Mouse (Mus musculus): ENCODE measurements around the gene Cd300c. TPM values are rescaled to one million over a fixed set of nuclear protein-coding genes. Genes with fewer than 3 reads are reported as not detected.

The Cd300c gene
- polyA plus RNA-seq, 2 experiments, result not detected

DNA sequence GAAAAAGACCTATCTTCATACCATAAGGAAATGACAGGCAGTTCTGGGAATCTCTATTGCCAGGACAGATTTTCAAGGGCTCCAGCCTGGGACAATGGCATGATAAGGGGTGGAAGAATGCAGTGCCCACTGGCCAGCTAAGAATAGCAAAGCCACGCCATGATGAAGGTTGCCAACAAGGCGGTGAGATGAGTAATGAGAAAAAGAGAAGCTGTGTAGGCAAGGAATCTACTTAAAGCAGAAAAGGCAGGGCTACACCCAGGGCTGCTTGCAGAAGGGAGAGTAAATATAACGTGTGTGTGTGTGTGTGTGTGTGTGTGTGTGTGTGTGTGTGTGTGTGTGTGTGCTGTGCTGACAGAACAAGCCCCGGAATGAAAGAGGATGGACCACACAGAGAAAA lies 12.9 kb upstream of the Cd300c start:
- Histone ChIP-seq H3K4me3 (ENCODE audit: insufficient read depth in 1 of 2, low read depth in 2 of 2, low read length in 2 of 2) (no peak overlapping the region), H3K4me2 (ENCODE audit: low read depth) (no peak overlapping the region), H3K4me1 (replicated peaks; ENCODE audit: control insufficient read depth in 2 of 2, insufficient read depth in 2 of 2, low read length in 1 of 2) (no peaks in the 10 kb centered on the region), H3K27ac (no peak overlapping the region), H3K36me3 (replicated peaks; ENCODE audit: control insufficient read depth, insufficient read depth, low read depth) (no peaks in the 10 kb centered on the region), H3K9ac (replicated peaks) (no peak overlapping the region), H3K9me3 (ENCODE audit: control insufficient read depth, low read length) (no peaks in the 10 kb centered on the region; the same call in 1 of the 2 replicates), H3K27me3 (ENCODE audit: control insufficient read depth, insufficient read depth, low read length) (no peaks in the 10 kb centered on the region)
- TF ChIP-seq CTCF (IDR thresholded peaks at IDR 0.05; ENCODE audit: low read depth) (no peak), EP300 (IDR thresholded peaks at IDR 0.05; ENCODE audit: low read depth) (no peak)
- 42% methylated on average over 4 of the region's 4 CpGs for WGBS (ENCODE audit: insufficient replicate concordance)
- no peak for ATAC-seq (ENCODE audit: insufficient read depth)
- DNase-seq (ENCODE audit: low read depth in 3 of 3, low spot score in 3 of 3), result no peak

GRCm38 (mm10) chr11:114972726-114973125 lies 3.8 kb upstream of the Cd300c start:
- no peak for ATAC-seq (ENCODE audit: insufficient read depth)

GRCm38 (mm10) chr11:114965182-114965828 lies 3.7 kb downstream of the Cd300c start:
- ATAC-seq (ENCODE audit: insufficient read depth) (peak; percentile 26; the same call in 1 of the 2 replicates), DNase-seq (ENCODE audit: low read depth in 3 of 3, low spot score in 3 of 3) (peak in 1 of 3 experiments; percentile 36)
- Histone ChIP-seq H3K27ac (no peak overlapping the region), H3K36me3 (replicated peaks; ENCODE audit: control insufficient read depth, insufficient read depth, low read depth) (no peaks in the 10 kb centered on the region), H3K4me1 (replicated peaks; ENCODE audit: control insufficient read depth in 2 of 2, insufficient read depth in 2 of 2, low read length in 1 of 2) (peaks cover 0 to 4% of the 10 kb centered on the region in 2 experiments; a peak in 2 of 4 replicates), H3K9me3 (ENCODE audit: control insufficient read depth, low read length) (no peaks in the 10 kb centered on the region), H3K27me3 (ENCODE audit: control insufficient read depth, insufficient read depth, low read length) (no peaks in the 10 kb centered on the region), H3K9ac (replicated peaks) (no peak overlapping the region), H3K4me3 (ENCODE audit: insufficient read depth in 1 of 2, low read depth in 2 of 2, low read length in 2 of 2) (no peak overlapping the region), H3K4me2 (ENCODE audit: low read depth) (no peak overlapping the region)
- WGBS (ENCODE audit: insufficient replicate concordance), result 12% methylated on average over 3 of the region's 3 CpGs
- TF ChIP-seq EP300 (IDR thresholded peaks at IDR 0.05; ENCODE audit: low read depth), result no peak
- TF ChIP-seq CTCF (IDR thresholded peaks at IDR 0.05; ENCODE audit: low read depth), result no peak

More at GRCm38 (mm10) chr11:114972726-114973125, 3.8 kb upstream of the Cd300c start:
- Histone ChIP-seq H3K36me3 (replicated peaks; ENCODE audit: control insufficient read depth, insufficient read depth, low read depth) (no peaks in the 10 kb centered on the region), H3K9ac (replicated peaks) (no peak overlapping the region), H3K4me1 (replicated peaks; ENCODE audit: control insufficient read depth in 2 of 2, insufficient read depth in 2 of 2, low read length in 1 of 2) (no peaks in the 10 kb centered on the region), H3K4me3 (ENCODE audit: insufficient read depth in 1 of 2, low read depth in 2 of 2, low read length in 2 of 2) (no peak overlapping the region), H3K4me2 (ENCODE audit: low read depth) (no peak overlapping the region), H3K9me3 (ENCODE audit: control insufficient read depth, low read length) (no peaks in the 10 kb centered on the region; the same call in 1 of the 2 replicates), H3K27me3 (ENCODE audit: control insufficient read depth, insufficient read depth, low read length) (no peaks in the 10 kb centered on the region), H3K27ac (no peak overlapping the region)
- no peak for DNase-seq (ENCODE audit: low read depth in 3 of 3, low spot score in 3 of 3)
- WGBS (ENCODE audit: insufficient replicate concordance), result 70% methylated on average over 10 of the region's 10 CpGs
- TF ChIP-seq CTCF (IDR thresholded peaks at IDR 0.05; ENCODE audit: low read depth), result no peak
- no peak for TF ChIP-seq EP300 (IDR thresholded peaks at IDR 0.05; ENCODE audit: low read depth)

GRCm38 (mm10) chr11:114960369-114960768 lies 8.6 kb downstream of the Cd300c start:
- Histone ChIP-seq H3K27me3 (ENCODE audit: control insufficient read depth, insufficient read depth, low read length) (no peaks in the 10 kb centered on the region), H3K9ac (replicated peaks) (no peak overlapping the region), H3K4me2 (ENCODE audit: low read depth) (no peak overlapping the region), H3K4me3 (ENCODE audit: insufficient read depth in 1 of 2, low read depth in 2 of 2, low read length in 2 of 2) (no peak overlapping the region), H3K9me3 (ENCODE audit: control insufficient read depth, low read length) (no peaks in the 10 kb centered on the region), H3K27ac (no peak overlapping the region), H3K36me3 (replicated peaks; ENCODE audit: control insufficient read depth, insufficient read depth, low read depth) (no peaks in the 10 kb centered on the region), H3K4me1 (replicated peaks; ENCODE audit: control insufficient read depth in 2 of 2, insufficient read depth in 2 of 2, low read length in 1 of 2) (peaks cover 0 to 4% of the 10 kb centered on the region in 2 experiments; a peak in 2 of 4 replicates)
- no peak for TF ChIP-seq CTCF (IDR thresholded peaks at IDR 0.05; ENCODE audit: low read depth)
- TF ChIP-seq EP300 (IDR thresholded peaks at IDR 0.05; ENCODE audit: low read depth), result no peak
- 24% methylated on average over 1 of the region's 1 CpGs for WGBS (ENCODE audit: insufficient replicate concordance)
- ATAC-seq (ENCODE audit: insufficient read depth), result no peak
- no peak for DNase-seq (ENCODE audit: low read depth in 3 of 3, low spot score in 3 of 3)

DNA sequence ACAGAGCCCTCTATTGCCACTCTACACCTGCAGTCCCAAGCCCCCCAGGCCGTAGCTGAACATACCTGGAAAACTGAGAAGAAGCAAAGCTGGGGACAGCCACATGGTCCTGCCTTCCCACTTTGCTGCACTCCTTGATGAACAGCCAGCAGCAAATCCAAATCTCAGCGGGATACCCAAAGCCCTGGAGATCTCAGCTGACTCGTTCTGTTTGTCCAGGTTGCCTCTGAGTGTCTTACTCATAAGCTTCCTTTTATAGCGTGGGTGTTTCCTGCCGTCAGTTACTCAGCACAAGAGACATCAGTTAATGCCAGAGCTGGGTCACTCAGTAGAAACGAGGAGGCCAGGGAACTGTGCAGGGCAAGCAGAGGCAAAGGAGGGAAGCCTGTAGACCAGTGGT lies 34.8 kb downstream of the Cd300c start, which contains the start of gene Cd300lb:
Cd300lb (minus strand) TSS at position 243 of the 400 bp plus-strand sequence.
- Histone ChIP-seq H3K9me3 (ENCODE audit: control insufficient read depth, low read length) (no peaks in the 10 kb centered on the region), H3K4me1 (replicated peaks; ENCODE audit: control insufficient read depth in 2 of 2, insufficient read depth in 2 of 2, low read length in 1 of 2) (no peaks in the 10 kb centered on the region), H3K27ac (no peak within 1 kb of the TSS), H3K9ac (replicated peaks) (no peak within 1 kb of the TSS), H3K27me3 (ENCODE audit: control insufficient read depth, insufficient read depth, low read length) (no peaks in the 10 kb centered on the region), H3K36me3 (replicated peaks; ENCODE audit: control insufficient read depth, insufficient read depth, low read depth) (no peaks in the 10 kb centered on the region), H3K4me2 (ENCODE audit: low read depth) (no peak within 1 kb of the TSS), H3K4me3 (ENCODE audit: insufficient read depth in 1 of 2, low read depth in 2 of 2, low read length in 2 of 2) (no peak within 1 kb of the TSS)
- WGBS (ENCODE audit: insufficient replicate concordance), result 16% methylated on average over 6 of the region's 6 CpGs
- TF ChIP-seq CTCF (IDR thresholded peaks at IDR 0.05; ENCODE audit: low read depth), result no peak
- no peak for TF ChIP-seq EP300 (IDR thresholded peaks at IDR 0.05; ENCODE audit: low read depth)
- no peak for ATAC-seq (ENCODE audit: insufficient read depth)
- no peak for DNase-seq (ENCODE audit: low read depth in 3 of 3, low spot score in 3 of 3)

Measured in liver, embryonic 14.5 days (tissue).